Mouse (Mus musculus) layer of hippocampus, adult 2 months (tissue): ENCODE measurements around the gene Osbpl3. TPM values are rescaled to one million over a fixed set of nuclear protein-coding genes. Genes with fewer than 3 reads are reported as not detected.
A peak's percentile ranks its signal among the peaks of the same experiment; 100 is the strongest.

ENCODE experiments used
- DNase-seq, 2 experiments: peaks; one replicate each; pipeline ENCODE4 v3.0.0; 2022; ENCODE audit warnings: low spot score in 2 of 2
- H3K27ac ChIP-seq: fragments of 200-600 bp; 2 replicates; pipeline ENCODE4 v1.8.1; 2022
- H3K4me3 ChIP-seq: fragments of 200-600 bp; 2 replicates; pipeline ENCODE4 v1.8.1; 2022; ENCODE audit warnings: mild to moderate bottlenecking
- CTCF ChIP-seq: fragments of 200-600 bp; conservative IDR thresholded peaks from 2 replicates; pipeline ENCODE4 v1.8.1; 2022; ENCODE audit warnings: antibody characterized with exemption, mild to moderate bottlenecking, moderate library complexity
- total RNA-seq, 2 experiments: library from RNA; stranded (reverse); gene quantifications; 2 replicates each; pipeline ENCODE4 v1.2.3; 2021

The Osbpl3 gene
- total RNA-seq, 2 experiments from 2014 or later: 15.7 to 16.1 TPM

DNA sequence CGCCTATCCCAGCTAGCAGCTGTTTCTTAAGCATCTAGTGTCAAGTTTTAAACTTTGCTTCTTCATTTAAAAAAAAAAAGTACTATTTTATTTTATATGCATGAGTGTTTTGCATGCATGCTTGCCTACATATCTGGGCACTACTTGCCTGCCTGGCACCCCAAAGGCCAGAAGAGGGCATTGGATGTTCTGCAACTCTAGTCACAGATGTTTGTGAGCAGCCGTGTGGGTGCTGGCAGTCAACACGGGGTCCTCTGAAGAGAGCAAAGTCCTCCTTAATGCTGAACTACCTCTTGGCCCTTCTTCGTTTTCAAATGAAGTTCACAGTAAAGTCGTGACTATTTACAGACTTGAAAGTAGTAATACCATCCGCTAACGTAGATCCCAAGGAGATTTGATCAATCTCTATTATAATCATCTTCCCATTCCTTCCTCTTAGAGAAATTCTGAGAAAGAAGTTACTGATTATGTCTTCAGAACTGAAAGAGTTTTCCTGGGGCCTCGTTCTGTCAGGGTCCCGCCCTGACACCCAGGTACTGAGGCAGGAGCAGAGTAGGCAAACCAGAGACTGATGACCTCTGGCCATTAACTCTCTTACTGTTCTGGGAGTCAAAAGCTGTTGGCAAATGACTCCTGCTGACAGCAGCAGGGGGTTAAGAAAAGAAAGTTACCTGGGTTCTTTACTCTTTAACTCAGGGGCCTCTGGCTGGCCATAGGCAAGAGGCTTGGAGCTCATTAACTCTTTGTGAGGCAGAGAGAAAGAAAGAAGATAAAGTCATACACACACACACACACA lies 8.9 kb upstream of the Osbpl3 start:
- H3K27ac ChIP-seq: no peak overlapping the region
- TF ChIP-seq CTCF: no peak
- no peak overlapping the region for H3K4me3 ChIP-seq
- DNase-seq: no peak

DNA sequence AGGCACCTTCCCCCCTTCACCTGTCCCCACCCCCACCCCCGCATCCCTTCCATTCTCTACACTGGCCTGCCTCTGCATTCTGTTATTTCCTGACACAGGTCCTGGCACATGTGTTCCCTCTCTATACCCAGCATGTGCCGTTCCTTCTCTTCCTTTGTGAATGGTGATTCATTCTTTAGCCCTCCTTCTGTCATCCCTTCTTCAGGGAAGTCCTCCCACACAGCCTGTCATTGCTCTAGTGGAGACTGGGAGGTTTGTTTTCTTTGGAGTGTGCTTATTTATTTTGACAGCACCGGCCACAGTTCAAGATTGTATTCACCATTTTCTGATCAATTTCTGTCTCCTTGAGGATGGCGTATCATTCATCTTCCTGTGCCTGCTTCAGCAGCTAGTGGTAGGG lies 6.0 kb upstream of the Osbpl3 start:
- H3K27ac ChIP-seq: no peak overlapping the region
- no peak for TF ChIP-seq CTCF
- H3K4me3 ChIP-seq: no peak overlapping the region
- no peak for DNase-seq

DNA sequence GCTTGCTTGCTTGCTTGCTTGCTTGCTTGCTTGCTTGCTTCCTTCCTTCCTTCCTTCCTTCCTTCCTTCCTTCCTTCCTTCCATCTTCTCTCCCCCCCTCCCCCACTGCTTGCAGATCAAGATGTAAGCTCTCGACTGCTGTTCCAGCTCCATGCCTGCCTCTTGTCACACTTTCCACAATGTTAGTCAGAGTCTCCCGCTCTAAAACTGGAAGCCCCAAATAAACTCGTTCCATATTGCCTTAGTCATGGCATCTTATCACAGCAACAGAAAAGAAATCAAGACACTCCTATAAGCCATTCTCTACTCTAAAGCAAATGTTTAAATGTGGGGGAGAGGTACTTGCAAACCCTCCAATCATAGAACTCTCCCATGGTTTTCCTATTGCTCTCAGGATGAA lies 5.6 kb upstream of the Osbpl3 start:
- no peak for TF ChIP-seq CTCF
- DNase-seq: no peak
- no peak overlapping the region for H3K4me3 ChIP-seq
- H3K27ac ChIP-seq: no peak overlapping the region

DNA sequence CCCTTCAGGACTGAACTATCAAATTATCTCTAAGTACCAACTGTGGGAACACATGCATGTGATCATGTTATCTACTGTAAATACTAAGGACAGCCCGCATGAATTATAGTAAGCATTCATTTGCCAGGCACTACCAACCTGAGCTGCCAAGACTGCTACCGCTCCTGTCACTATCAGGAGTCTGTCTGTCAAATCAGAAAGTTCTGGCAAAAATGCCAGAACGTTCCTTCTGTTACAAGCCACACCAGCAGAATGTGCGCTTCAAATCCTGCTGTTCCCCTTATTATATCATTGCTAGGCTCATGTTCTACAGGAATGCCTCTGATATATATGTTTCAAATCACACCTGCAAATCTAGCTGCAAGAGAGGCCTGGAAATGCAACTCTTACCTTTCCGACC lies 4.6 kb upstream of the Osbpl3 start:
- TF ChIP-seq CTCF: no peak
- Histone ChIP-seq H3K4me3 (no peak overlapping the region), H3K27ac (no peak overlapping the region)
- peak; percentile 45 to 47 for DNase-seq

DNA sequence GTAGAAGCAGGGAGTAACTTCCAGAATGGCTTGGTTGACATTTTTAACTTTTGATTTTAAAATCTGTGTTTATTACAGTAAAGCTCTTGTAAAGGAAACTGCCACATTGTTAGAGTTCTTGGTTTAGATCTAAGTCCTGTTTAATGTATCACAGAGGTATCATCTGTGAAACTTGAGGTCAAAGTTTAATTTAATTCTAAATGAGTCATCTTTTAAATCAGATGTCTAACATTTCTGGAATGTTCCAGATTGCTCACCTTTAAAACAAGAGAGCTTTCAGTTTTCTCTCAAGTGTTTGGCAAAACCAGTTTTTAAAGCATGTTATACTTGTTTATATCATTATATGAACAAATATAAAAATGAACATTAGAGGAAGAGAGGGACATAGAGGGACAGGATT lies 4.2 kb upstream of the Osbpl3 start:
- H3K4me3 ChIP-seq: no peak overlapping the region
- DNase-seq: no peak
- TF ChIP-seq CTCF: no peak
- H3K27ac ChIP-seq: no peak overlapping the region

DNA sequence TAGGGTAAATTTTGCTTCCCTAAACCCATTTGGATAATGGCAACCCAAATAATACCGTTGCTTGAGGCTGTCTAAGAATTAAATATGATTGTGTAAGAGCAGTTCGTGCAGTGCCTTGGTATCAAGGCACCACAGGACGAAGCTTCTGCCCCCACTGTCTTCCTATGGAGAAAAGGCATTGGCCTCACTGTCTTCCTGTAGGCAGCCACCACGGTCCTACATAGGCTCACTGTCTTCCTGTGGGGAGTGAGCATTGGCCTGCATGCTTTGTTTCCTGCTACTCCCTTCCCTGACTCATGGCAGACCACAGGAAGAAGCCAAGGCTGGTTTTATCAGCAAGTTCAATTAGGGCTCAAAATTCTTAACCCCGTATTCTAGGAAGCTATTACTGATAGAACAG lies 3.3 kb upstream of the Osbpl3 start:
- no peak for TF ChIP-seq CTCF
- no peak overlapping the region for H3K4me3 ChIP-seq
- no peak overlapping the region for H3K27ac ChIP-seq
- DNase-seq: no peak

DNA sequence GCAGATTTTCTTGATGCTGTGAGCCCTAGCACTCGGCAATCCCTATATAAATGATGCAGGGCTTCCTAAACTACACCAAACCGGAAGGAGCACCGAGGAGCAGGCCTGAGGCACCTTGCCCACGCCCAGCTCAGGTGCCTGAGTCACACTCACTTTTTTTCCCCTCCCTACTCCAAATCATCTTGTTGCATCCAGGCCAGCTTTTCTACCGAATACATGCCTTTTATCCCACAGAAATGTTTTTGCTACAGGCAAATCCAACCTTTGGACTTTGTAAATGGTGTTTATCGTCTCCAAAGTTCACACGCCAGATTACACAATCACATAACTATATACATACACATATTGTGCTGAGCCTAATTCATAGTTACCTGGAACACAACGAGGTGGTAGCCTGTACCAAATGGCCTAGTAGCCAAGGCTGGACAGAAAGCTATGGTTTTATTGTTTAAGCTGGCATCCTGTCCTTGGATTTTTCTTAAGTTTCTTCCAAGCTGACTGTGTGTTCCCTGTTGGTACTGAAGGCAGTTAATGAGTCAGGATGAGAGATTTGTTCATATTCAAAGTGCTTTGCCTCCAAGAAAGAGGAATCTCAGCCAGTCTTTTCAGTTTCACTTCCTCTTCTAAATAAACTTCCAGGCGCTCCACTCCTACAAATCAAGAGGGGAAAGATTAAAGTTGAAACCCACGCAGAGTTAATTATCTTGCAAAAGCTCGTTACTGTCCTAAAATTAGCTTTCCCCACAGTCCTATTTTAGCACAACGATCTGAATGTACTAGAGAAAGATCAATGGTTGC lies 1.7 kb upstream of the Osbpl3 start:
- H3K4me3 ChIP-seq: no peak overlapping the region
- DNase-seq: no peak
- no peak overlapping the region for H3K27ac ChIP-seq
- TF ChIP-seq CTCF: no peak

DNA sequence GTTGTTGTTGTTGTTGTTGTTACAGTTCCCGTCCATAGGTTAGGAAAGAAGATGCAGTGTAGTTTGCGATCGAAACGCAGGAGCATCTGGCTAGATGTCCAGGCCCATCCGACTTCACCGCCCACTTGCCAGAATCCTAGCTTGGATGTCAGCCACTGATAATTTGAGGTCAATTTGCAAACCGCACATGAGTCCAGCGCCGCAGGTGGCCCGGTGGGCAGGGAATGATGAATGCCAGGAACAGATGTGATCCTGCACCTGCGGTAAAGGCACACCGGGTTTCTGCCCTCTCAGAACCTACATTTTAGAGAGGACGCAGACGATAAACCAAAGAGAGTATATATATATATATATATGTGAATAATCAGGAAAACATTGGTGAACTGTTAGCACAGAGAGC lies 705 bp upstream of the Osbpl3 start:
- TF ChIP-seq CTCF: no peak
- Histone ChIP-seq H3K4me3 (no peak overlapping the region; the same call in 1 of the 2 replicates), H3K27ac (no peak overlapping the region)
- DNase-seq: no peak

DNA sequence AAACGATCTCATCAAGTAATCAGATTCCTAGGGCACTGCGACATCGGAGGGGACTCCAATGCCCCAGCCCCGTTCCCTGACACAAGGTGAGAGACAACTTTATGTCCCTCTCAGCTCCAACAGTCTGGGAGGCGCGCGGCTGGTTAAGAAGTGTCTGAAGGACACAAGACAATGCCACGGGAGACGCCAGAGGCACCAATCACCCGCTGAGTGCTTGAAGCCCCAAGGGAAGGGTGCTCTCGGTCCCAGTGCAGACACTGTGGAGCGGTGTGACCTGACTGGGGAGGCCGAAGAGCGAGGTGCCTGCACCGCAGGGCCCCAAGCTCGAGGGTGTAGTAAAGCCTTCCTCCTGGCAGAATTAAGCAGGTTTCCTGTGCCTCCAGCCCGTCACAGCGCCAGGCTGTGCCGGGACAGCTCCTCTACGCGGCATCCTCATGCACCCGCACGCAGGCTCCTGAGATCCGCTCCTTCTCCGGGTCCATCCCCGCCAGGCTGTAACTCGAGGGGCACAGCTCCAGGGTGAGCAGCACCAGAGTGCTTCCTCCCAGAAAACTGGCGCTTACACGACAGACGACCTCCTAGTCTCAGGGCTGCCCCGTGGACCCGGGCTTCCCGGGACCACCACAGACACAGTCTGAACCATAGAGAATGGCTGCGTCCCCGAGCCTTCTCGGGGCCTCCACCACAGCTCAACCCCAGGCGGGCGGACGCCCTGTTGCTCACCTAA lies 736 bp downstream of the Osbpl3 start:
- no peak for TF ChIP-seq CTCF
- DNase-seq: peak in 1 of 2 experiments; percentile 39

DNA sequence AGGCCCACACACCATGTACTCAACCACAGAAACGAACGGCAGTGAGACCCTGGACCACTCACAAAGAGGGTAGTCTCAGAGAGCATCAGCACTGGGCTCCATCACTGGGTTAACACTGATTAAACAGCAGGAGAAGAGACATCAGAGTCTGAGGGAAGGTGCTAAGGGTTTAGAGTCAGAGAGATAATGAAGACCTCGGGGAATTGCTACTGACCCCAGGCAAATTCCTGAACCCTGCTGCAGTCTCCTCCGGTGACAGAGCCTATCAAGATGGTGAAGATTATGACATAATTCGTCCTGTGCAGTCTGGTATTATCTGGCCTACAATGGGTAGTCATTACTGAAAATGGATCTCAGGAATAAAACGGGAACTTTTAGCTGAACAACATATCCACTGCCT lies 2.4 kb downstream of the Osbpl3 start:
- TF ChIP-seq CTCF: no peak
- H3K27ac ChIP-seq: no peak overlapping the region
- no peak overlapping the region for H3K4me3 ChIP-seq
- no peak for DNase-seq

More for the DNA sequence above, 736 bp downstream of the Osbpl3 start:
- Histone ChIP-seq H3K27ac (peak overlapping the region; percentile 70), H3K4me3 (peak overlapping the region; percentile 59)

DNA sequence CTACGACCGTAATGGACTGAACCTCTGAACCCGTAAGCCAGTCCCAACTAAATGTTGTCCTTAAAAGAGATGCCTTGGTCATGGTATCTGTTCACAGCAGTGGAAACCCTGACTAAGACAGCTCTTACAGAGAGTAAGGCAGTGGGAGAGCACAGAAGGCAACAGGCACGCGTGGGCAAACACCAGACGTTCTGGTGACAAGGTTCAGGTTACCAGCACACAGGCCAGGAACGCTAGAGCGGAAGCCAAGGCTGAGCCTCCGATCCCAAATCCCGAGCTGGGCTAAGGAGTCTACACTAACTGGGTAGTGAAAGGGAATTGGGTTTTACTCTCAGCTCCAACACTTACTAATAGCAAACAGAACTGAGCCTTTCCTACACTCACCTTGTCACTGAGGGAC lies 3.8 kb downstream of the Osbpl3 start:
- no peak overlapping the region for H3K4me3 ChIP-seq
- TF ChIP-seq CTCF: no peak
- DNase-seq: no peak
- H3K27ac ChIP-seq: no peak overlapping the region

DNA sequence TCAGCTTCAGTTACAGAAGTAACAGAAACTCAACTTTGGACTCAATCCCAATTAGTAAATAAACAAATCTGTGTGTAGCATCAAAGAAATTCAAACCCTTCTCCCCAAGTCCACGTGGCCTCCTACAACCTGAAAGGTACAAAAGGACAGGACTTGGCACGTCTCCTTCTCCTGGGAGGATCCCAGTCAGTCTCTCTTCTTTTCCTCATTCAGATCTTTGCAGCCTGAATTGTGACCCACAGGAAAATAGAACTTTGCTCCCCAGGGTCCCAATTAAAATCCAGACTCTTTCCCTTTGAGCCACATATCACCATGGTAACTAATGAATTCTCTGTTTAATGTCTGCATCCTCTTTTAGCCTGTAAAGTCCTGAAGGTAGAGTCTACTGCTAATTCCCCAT lies 10.4 kb downstream of the Osbpl3 start:
- H3K27ac ChIP-seq: no peak overlapping the region
- no peak for TF ChIP-seq CTCF
- no peak overlapping the region for H3K4me3 ChIP-seq
- DNase-seq: no peak
